Mouse (Mus musculus) heart, embryonic 14.5 days (tissue): Measurements from ENCODE around the gene Sp140. TPM values are rescaled to one million over a fixed set of nuclear protein-coding genes. Genes with fewer than 3 reads are reported as not detected.
"Not testable (repeated sequence)": the region's sequence is repeated elsewhere in the genome, so short reads cannot be mapped to it uniquely, and the experiment has no call there.

Source experiments
- ATAC-seq: fragments of 200-750 bp; cut with Nextera tagmentation; 2 replicates; pipeline ENCODE4 v1.8.0; 2017; ENCODE audit warnings: low read depth, moderate TSS enrichment; ENCODE audit not compliant: insufficient number of reproducible peaks, insufficient read depth, low FRiP score
- H3K27ac ChIP-seq, 2 experiments: fragments of 200-500 bp in 1 of 2; fragments of 300-500 bp in 1 of 2; sonication (generic) in 1 of 2; replicated peaks in 1 of 2; 2 replicates each; pipeline ENCODE4 v1.5.1; 2012 to 2014; ENCODE audit warnings: low read depth in 2 of 2, low read length in 2 of 2, control low read depth in 1 of 2, mild to moderate bottlenecking in 1 of 2, mixed read lengths in 1 of 2; ENCODE audit not compliant: control insufficient read depth in 1 of 2, insufficient read depth in 1 of 2
- H3K27me3 ChIP-seq: fragments of 300-500 bp; sonication (generic); 2 replicates; pipeline ENCODE4 v1.6.1; 2014; ENCODE audit warnings: mild to moderate bottlenecking, low read length, control low read depth; ENCODE audit not compliant: control insufficient read depth, insufficient read depth
- H3K36me3 ChIP-seq: fragments of 300-500 bp; sonication (generic); 2 replicates; pipeline ENCODE4 v1.6.1; 2014; ENCODE audit warnings: mild to moderate bottlenecking, control low read depth, low read length, mixed read lengths; ENCODE audit not compliant: control insufficient read depth, insufficient read depth
- H3K4me1 ChIP-seq, 2 experiments: fragments of 200-500 bp in 1 of 2; fragments of 300-500 bp in 1 of 2; sonication (generic) in 1 of 2; 2 replicates each; pipeline ENCODE4 v1.6.1; 2012 to 2014; ENCODE audit warnings: low read length in 2 of 2, control low read depth in 1 of 2, mixed read lengths in 1 of 2; ENCODE audit not compliant: control insufficient read depth in 2 of 2, insufficient read depth in 2 of 2
- H3K4me2 ChIP-seq: fragments of 300-500 bp; sonication (generic); 2 replicates; pipeline ENCODE4 v1.6.1; 2014; ENCODE audit warnings: mild to moderate bottlenecking, low read length
- H3K4me3 ChIP-seq, 2 experiments: fragments of 200-500 bp in 1 of 2; fragments of 300-500 bp in 1 of 2; sonication (generic) in 1 of 2; 2 replicates each; pipeline ENCODE4 v1.5.1; 2012 to 2014; ENCODE audit warnings: low read length in 2 of 2, mild to moderate bottlenecking in 2 of 2, control low read depth in 1 of 2, low read depth in 1 of 2, moderate library complexity in 1 of 2; ENCODE audit not compliant: control insufficient read depth in 1 of 2, insufficient read depth in 1 of 2
- H3K9ac ChIP-seq: fragments of 300-500 bp; sonication (generic); 2 replicates; pipeline ENCODE4 v1.6.1; 2014; ENCODE audit warnings: mild to moderate bottlenecking, low read length
- H3K9me3 ChIP-seq: fragments of 300-500 bp; sonication (generic); 2 replicates; pipeline ENCODE4 v1.6.1; 2016; ENCODE audit warnings: low read length, control low read depth; ENCODE audit not compliant: control insufficient read depth
- WGBS: fragments of 180-500 bp; shearing (Covaris S2); extraction: QIAGEN DNeasy Blood & Tissue Kit; methylation state at CpG from one replicate; pipeline ENCODE4 v1.1.7; 2014; 5-methylcytosine and 5-hydroxymethylcytosine counted together
- polyA plus RNA-seq: library from polyadenylated mRNA; unstranded; fragments of >200 nt; fragmentation: Nextera tagmentation; extraction: Ambion mirVana; gene quantifications from 2 replicates; pipeline ENCODE4 v1.2.1, GENCODE M21; 2014

The Sp140 gene
- polyA plus RNA-seq, 1 experiment from 2014 or later = 1.8 TPM

GRCm38 (mm10) chr1:85650524-85650923 lies 50.3 kb downstream of the Sp140 start:
- not testable (repeated sequence) for H3K9ac ChIP-seq, H3K27me3 ChIP-seq, H3K36me3 ChIP-seq, H3K27ac ChIP-seq, H3K4me1 ChIP-seq, H3K4me3 ChIP-seq, ATAC-seq, H3K9me3 ChIP-seq, H3K4me2 ChIP-seq
- 68% methylated on average over 3 of the region's 5 CpGs for WGBS

GRCm38 (mm10) chr1:85651770-85652275 lies 51.6 kb downstream of the Sp140 start:
- H3K9ac ChIP-seq, H3K4me2 ChIP-seq, H3K27ac ChIP-seq, H3K9me3 ChIP-seq, H3K4me1 ChIP-seq, ATAC-seq, H3K27me3 ChIP-seq, H3K4me3 ChIP-seq, H3K36me3 ChIP-seq: not testable (repeated sequence)
- WGBS = 76% methylated on average over 13 of the region's 13 CpGs

- not testable (repeated sequence) for H3K36me3 ChIP-seq, ATAC-seq, H3K9ac ChIP-seq, H3K4me1 ChIP-seq, H3K27ac ChIP-seq, H3K27me3 ChIP-seq, H3K4me3 ChIP-seq, H3K9me3 ChIP-seq, H3K4me2 ChIP-seq
- WGBS = 82% methylated on average over 2 of the region's 2 CpGs
Measured at GRCm38 (mm10) chr1:85657211-85657610, 57.0 kb downstream of the Sp140 start.

- ATAC-seq = no peak
- Histone ChIP-seq H3K27me3 (no peaks in the 10 kb centered on the region), H3K4me1 (no peaks in the 10 kb centered on the region)
Measured at GRCm38 (mm10) chr1:85664266-85664665, 64.1 kb downstream of the Sp140 start.

GRCm38 (mm10) chr1:85680226-85680625 lies 80.0 kb downstream of the Sp140 start:
- Histone ChIP-seq H3K4me3 (no peak overlapping the region), H3K27ac (no peak overlapping the region), H3K9ac (no peak overlapping the region), H3K36me3 (no peaks in the 10 kb centered on the region), H3K27me3 (no peaks in the 10 kb centered on the region), H3K9me3 (no peaks in the 10 kb centered on the region), H3K4me2 (no peak overlapping the region), H3K4me1 (no peaks in the 10 kb centered on the region)
- WGBS = 42% methylated on average over 4 of the region's 4 CpGs
- ATAC-seq = no peak

More at GRCm38 (mm10) chr1:85664266-85664665, 64.1 kb downstream of the Sp140 start:
- Histone ChIP-seq H3K36me3 (no peaks in the 10 kb centered on the region), H3K9ac (no peak overlapping the region), H3K4me2 (no peak overlapping the region), H3K4me3 (no peak overlapping the region), H3K9me3 (no peaks in the 10 kb centered on the region), H3K27ac (no peak overlapping the region)

- Histone ChIP-seq H3K4me2 (no peak overlapping the region), H3K36me3 (no peaks in the 10 kb centered on the region), H3K9ac (no peak overlapping the region), H3K9me3 (no peaks in the 10 kb centered on the region), H3K27ac (no peak overlapping the region), H3K4me3 (no peak overlapping the region), H3K27me3 (no peaks in the 10 kb centered on the region), H3K4me1 (peaks cover 3 to 5% of the 10 kb centered on the region in 2 experiments; a peak in 3 of 4 replicates)
- WGBS = 65% methylated on average over 5 of the region's 5 CpGs
- no peak for ATAC-seq
Measured at GRCm38 (mm10) chr1:85686666-85687065, 86.5 kb downstream of the Sp140 start.

- Histone ChIP-seq H3K9ac (no peak overlapping the region), H3K4me1 (peaks cover 3 to 5% of the 10 kb centered on the region in 2 experiments; a peak in 3 of 4 replicates), H3K4me2 (no peak overlapping the region), H3K27ac (no peak overlapping the region), H3K27me3 (no peaks in the 10 kb centered on the region), H3K36me3 (no peaks in the 10 kb centered on the region), H3K4me3 (no peak overlapping the region), H3K9me3 (no peaks in the 10 kb centered on the region)
- no peak for ATAC-seq
- 39% methylated on average over 5 of the region's 5 CpGs for WGBS
Measured at GRCm38 (mm10) chr1:85687346-85687745, 87.2 kb downstream of the Sp140 start.

- no peak overlapping the region for H3K27ac ChIP-seq
- ATAC-seq = no peak
Measured at GRCm38 (mm10) chr1:85690544-85690943, 90.4 kb downstream of the Sp140 start.

More at GRCm38 (mm10) chr1:85690544-85690943, 90.4 kb downstream of the Sp140 start:
- no peak overlapping the region for H3K4me3 ChIP-seq
- H3K27me3 ChIP-seq = no peaks in the 10 kb centered on the region
- H3K9ac ChIP-seq = no peak overlapping the region
- no peak overlapping the region for H3K4me2 ChIP-seq
- 57% methylated on average over 3 of the region's 3 CpGs for WGBS
- no peaks in the 10 kb centered on the region for H3K36me3 ChIP-seq
- peaks cover 5 to 8% of the 10 kb centered on the region in 2 experiments for H3K4me1 ChIP-seq
- H3K9me3 ChIP-seq = no peaks in the 10 kb centered on the region
